11 mouse cellular contexts compared by ENCODE assay signal in genomic region chr5:120798943-120799342, GRCm38 (mm10). TPM values are rescaled to one million over a fixed set of nuclear protein-coding genes. Genes with fewer than 3 reads are reported as not detected.
"Had no signal": no experiment of that assay in that cellular context is flagged by ENCODE, and none has a peak within 500 bp of the region (broad histone marks: within the 10 kb centered on the region; RNA-seq: fewer than 3 reads in every experiment).

No protein-coding gene starts in this region.

RNA-seq across cellular contexts. Expression of gene Oas1e, which starts 3.6 kb away (rescaled TPM):
- polyA plus RNA-seq: neural tube, embryonic 12.5 days; stomach, embryonic 14.5 days; stomach, embryonic 15.5 days; stomach, embryonic 16.5 days; stomach, postnatal 0 days; testis, adult 2 months had no signal

RNA-seq across cellular contexts. Expression of gene Oas3, which starts 21.5 kb away (rescaled TPM):
- polyA plus RNA-seq: stomach, embryonic 14.5 days had no signal

RNA-seq across cellular contexts. Expression of gene Oas1f, which starts 48.2 kb away (rescaled TPM):
- total RNA-seq: neutrophil, adult 5-6 weeks had no signal
- polyA plus RNA-seq: neural tube, embryonic 12.5 days; neural tube, embryonic 13.5 days; neural tube, embryonic 14.5 days; neural tube, embryonic 15.5 days; spleen, adult 2 months; stomach, embryonic 15.5 days; stomach, embryonic 16.5 days; stomach, postnatal 0 days; testis, adult 2 months had no signal

RNA-seq across cellular contexts. Expression of gene Oas2, which starts 49.3 kb away (rescaled TPM):
- polyA plus RNA-seq: neural tube, embryonic 14.5 days had no signal
